Mouse (Mus musculus) ES-E14 (cell line): ENCODE results near the gene Bax. TPM values are rescaled to one million over a fixed set of nuclear protein-coding genes. Genes with fewer than 3 reads are reported as not detected.
A peak's percentile ranks its signal among the peaks of the same experiment; 100 is the strongest.

Source experiments
- DNase-seq: peaks from one replicate; pipeline ENCODE4 v3.0.0-alpha.2; 2013; ENCODE audit warnings: low read depth, low spot score
- H3K27ac ChIP-seq: 2 replicates; pipeline ENCODE4 v1.5.1; 2012; ENCODE audit warnings: low read depth, mild to moderate bottlenecking, low read length, moderate library complexity, mixed read lengths; ENCODE audit not compliant: poor library complexity, insufficient read depth, severe bottlenecking
- H3K36me3 ChIP-seq: 2 replicates; pipeline ENCODE4 v1.6.1; 2012; ENCODE audit warnings: mild to moderate bottlenecking, low read length, moderate library complexity, mixed read lengths; ENCODE audit not compliant: control insufficient read depth, poor library complexity, insufficient read depth, severe bottlenecking
- H3K4me1 ChIP-seq, 2 experiments: fragments of 150-350 bp in 1 of 2; sonication (generic) in 1 of 2; 2 replicates each; pipeline ENCODE4 v1.6.1; 2012; ENCODE audit warnings: low read length in 2 of 2, mild to moderate bottlenecking in 1 of 2, mixed read lengths in 1 of 2; ENCODE audit not compliant: control insufficient read depth in 2 of 2, insufficient read depth in 2 of 2, poor library complexity in 1 of 2
- H3K4me3 ChIP-seq, 2 experiments: fragments of 150-350 bp in 1 of 2; sonication (generic) in 1 of 2; 2 replicates each; pipeline ENCODE4 v1.5.1; 2012; ENCODE audit warnings: low read length in 2 of 2, low read depth in 1 of 2, mild to moderate bottlenecking in 1 of 2, mixed read lengths in 1 of 2; ENCODE audit not compliant: insufficient read depth in 1 of 2, poor library complexity in 1 of 2, severe bottlenecking in 1 of 2
- H3K9ac ChIP-seq: 2 replicates; pipeline ENCODE4 v1.6.1; 2012; ENCODE audit warnings: low read depth, mild to moderate bottlenecking, low read length, mixed read lengths; ENCODE audit not compliant: poor library complexity, insufficient read depth, severe bottlenecking
- H3K9me3 ChIP-seq: fragments of 150-350 bp; sonication (generic); 2 replicates; pipeline ENCODE4 v1.6.1; 2012; ENCODE audit warnings: low read depth, mild to moderate bottlenecking, low read length; ENCODE audit not compliant: control insufficient read depth, insufficient read depth
- CHD2 ChIP-seq: IDR thresholded peaks from 2 replicates; pipeline ENCODE4 v1.6.1; 2014; ENCODE audit warnings: mild to moderate bottlenecking, low read depth, low read length, inconsistent platforms
- HCFC1 ChIP-seq: IDR thresholded peaks from 2 replicates; pipeline ENCODE4 v1.6.1; 2012; ENCODE audit warnings: low read length, inconsistent platforms, borderline replicate concordance; ENCODE audit not compliant: insufficient read depth
- MAFK ChIP-seq: IDR thresholded peaks from 2 replicates; pipeline ENCODE4 v1.6.1; 2014; ENCODE audit warnings: mild to moderate bottlenecking, low read depth, low read length, inconsistent platforms; ENCODE audit not compliant: insufficient read depth
- ZC3H11A ChIP-seq: IDR thresholded peaks from 2 replicates; pipeline ENCODE4 v1.6.1; 2012; ENCODE audit warnings: low read depth, mild to moderate bottlenecking, inconsistent platforms, low read length, borderline replicate concordance
- ZNF384 ChIP-seq: IDR thresholded peaks from 2 replicates; pipeline ENCODE4 v1.6.1; 2012; ENCODE audit warnings: low read depth, low read length, inconsistent platforms
- in situ Hi-C, 2 experiments: fragments of 600-800 bp; cut with MboI; formaldehyde crosslinking; loops; one replicate each; pipeline ENCODE4 v1.15.1; 2025; ENCODE audit warnings: low sequenced_read_pairs in 2 of 2, inconsistent platforms in 1 of 2; ENCODE audit not compliant: unreplicated experiment in 2 of 2
- total RNA-seq: library from RNA; depleted of rRNA; stranded (reverse); fragments of 300-350 nt; gene quantifications from 2 replicates; pipeline ENCODE4 v1.2.3, GENCODE M21; 2012

Gene Bax
- total RNA-seq, 1 experiment, result 388 TPM

GRCm38 (mm10) chr7:45457204-45458060 is 9.3 kb downstream of the Bax start:
- no peak for DNase-seq
- in situ Hi-C loops, result no loop called here
- no peaks in the 10 kb centered on the region for H3K9me3 ChIP-seq
- peak overlapping the region in 1 of 2 experiments; percentile 75; a peak in 2 of 4 replicates for H3K4me3 ChIP-seq
- peaks cover 39% of the 10 kb centered on the region for H3K36me3 ChIP-seq
- peak overlapping the region; percentile 79; the same call in 1 of the 2 replicates for H3K9ac ChIP-seq
- peaks cover 0 to 16% of the 10 kb centered on the region in 2 experiments; a peak in 1 of 4 replicates for H3K4me1 ChIP-seq
- TF ChIP-seq MAFK (peak; percentile 96), HCFC1 (0 out of 2 replicates have a peak, but pooled peaks have one; percentile 45), CHD2 (peak; percentile 56; the same call in 1 of the 2 replicates), ZC3H11A (no peak), ZNF384 (no peak)
- no peak overlapping the region for H3K27ac ChIP-seq

DNA sequence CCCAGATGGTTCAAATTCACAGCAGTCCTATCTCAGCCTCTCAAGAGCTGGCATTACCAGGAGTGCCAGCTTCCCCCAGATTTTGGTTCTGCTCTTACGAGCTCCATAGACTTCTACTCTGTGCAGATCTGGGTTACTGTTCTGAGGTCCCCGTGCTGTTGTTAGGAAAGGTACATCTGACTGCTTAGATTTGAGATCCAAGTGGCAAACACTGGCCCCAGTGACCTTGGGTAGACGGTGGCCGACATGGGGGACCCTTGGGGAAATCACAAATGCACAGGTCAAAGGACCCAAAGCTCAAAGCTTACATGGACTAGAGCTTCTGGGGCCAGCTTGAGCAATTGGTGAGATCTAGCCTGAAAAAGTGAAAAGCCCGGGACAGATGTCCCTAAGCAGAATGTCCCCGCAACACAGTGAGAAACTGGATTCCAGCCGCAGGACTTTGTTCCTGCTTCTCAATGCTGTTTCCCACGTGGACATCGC is 9.9 kb downstream of the Bax start:
- Histone ChIP-seq H3K4me1 (peaks cover 0 to 17% of the 10 kb centered on the region in 2 experiments; a peak in 1 of 4 replicates), H3K4me3 (peak overlapping the region in 1 of 2 experiments; percentile 75; a peak in 2 of 4 replicates), H3K27ac (no peak overlapping the region), H3K9me3 (no peaks in the 10 kb centered on the region), H3K9ac (peak overlapping the region; percentile 14; the same call in 1 of the 2 replicates), H3K36me3 (peaks cover 38% of the 10 kb centered on the region)
- TF ChIP-seq MAFK, result no peak
- no peak for TF ChIP-seq HCFC1
- TF ChIP-seq ZC3H11A, result no peak
- no peak for TF ChIP-seq ZNF384
- TF ChIP-seq CHD2, result no peak; the same call in 1 of the 2 replicates
- DNase-seq, result no peak
- in situ Hi-C loops, result no loop called here

GRCm38 (mm10) chr7:45455932-45456696 is 10.6 kb downstream of the Bax start:
- Histone ChIP-seq H3K27ac (no peak overlapping the region), H3K4me1 (peaks cover 0 to 19% of the 10 kb centered on the region in 2 experiments; a peak in 1 of 4 replicates), H3K36me3 (peaks cover 34% of the 10 kb centered on the region), H3K9me3 (no peaks in the 10 kb centered on the region), H3K9ac (no peak overlapping the region), H3K4me3 (no peak overlapping the region)
- no peak for DNase-seq
- in situ Hi-C loops, result no loop called here
- TF ChIP-seq ZNF384, result peak; percentile 94
- no peak for TF ChIP-seq ZC3H11A
- TF ChIP-seq MAFK, result no peak
- peak; percentile 45 for TF ChIP-seq CHD2
- TF ChIP-seq HCFC1, result no peak

- Histone ChIP-seq H3K36me3 (peaks cover 25% of the 10 kb centered on the region), H3K9ac (no peak overlapping the region), H3K27ac (no peak overlapping the region), H3K4me3 (peak overlapping the region in 1 of 2 experiments; percentile 12; a peak in 1 of 4 replicates), H3K4me1 (peaks cover 0 to 19% of the 10 kb centered on the region in 2 experiments; a peak in 1 of 4 replicates), H3K9me3 (no peaks in the 10 kb centered on the region)
- no peak for DNase-seq
- in situ Hi-C loops, result no loop called here
- TF ChIP-seq ZNF384 (no peak), CHD2 (no peak), MAFK (no peak), HCFC1 (no peak), ZC3H11A (no peak)
These were observed 11.7 kb downstream of the Bax start for GRCm38 (mm10) chr7:45454971-45455370.
